ENCODE assay signal across 27 mouse cellular contexts in genomic region chr5:25155351-25155750, GRCm38 (mm10). TPM values are rescaled to one million over a fixed set of nuclear protein-coding genes. Genes with fewer than 3 reads are reported as not detected.
"Had no signal": no experiment of that assay in that cellular context is flagged by ENCODE, and none has a peak within 500 bp of the region (broad histone marks: within the 10 kb centered on the region; RNA-seq: fewer than 3 reads in every experiment).

No protein-coding gene starts in this region.

- H3K9ac ChIP-seq: lung, embryonic 14.5 days; midbrain, embryonic 12.5 days; neural tube, embryonic 13.5 days; neural tube, embryonic 15.5 days had no signal

- H3K27ac ChIP-seq: midbrain, embryonic 10.5 days; midbrain, embryonic 12.5 days; neural tube, embryonic 13.5 days; neural tube, embryonic 15.5 days had no signal

- DNase-seq: lung, adult 18-20 months; lung, embryonic 14.5 days; lung, postnatal 10 days; lung, postnatal 4 days; midbrain, embryonic 14.5 days; retina, postnatal 1 day; right cerebral cortex, adult 18-20 months; right cerebral cortex, postnatal 25 days; right cerebral cortex, postnatal 4 days; spleen, adult 18-20 months; thymus, adult 18-20 months; thymus, postnatal 14 days; thymus, postnatal 36 days had no signal

- H3K36me3 ChIP-seq: midbrain, embryonic 10.5 days; midbrain, embryonic 12.5 days; neural tube, embryonic 13.5 days; neural tube, embryonic 15.5 days had no signal

- H3K9me3 ChIP-seq: midbrain, embryonic 10.5 days; midbrain, embryonic 12.5 days; neural tube, embryonic 13.5 days; neural tube, embryonic 15.5 days had no signal

- H3K4me3 ChIP-seq: midbrain, embryonic 10.5 days; midbrain, embryonic 12.5 days; myocyte; neural tube, embryonic 13.5 days; neural tube, embryonic 15.5 days had no signal

- ATAC-seq: midbrain, embryonic 16.5 days had no signal

- H3K27me3 ChIP-seq: midbrain, embryonic 12.5 days; neural tube, embryonic 13.5 days; neural tube, embryonic 15.5 days had no signal

- H3K4me2 ChIP-seq: lung, embryonic 14.5 days; midbrain, embryonic 12.5 days; neural tube, embryonic 13.5 days; neural tube, embryonic 15.5 days had no signal

RNA-seq across cellular contexts. Expression of gene Galntl5, which starts 25.9 kb away (rescaled TPM):
- total RNA-seq: megakaryocyte, adult 5-6 weeks; megakaryocyte-erythroid progenitor cell, adult 5-6 weeks had no signal
- polyA plus RNA-seq: lung, embryonic 14.5 days; lung, embryonic 16.5 days; midbrain, embryonic 10.5 days; midbrain, embryonic 12.5 days; midbrain, embryonic 14.5 days; midbrain, embryonic 16.5 days; myocyte; neural tube, embryonic 11.5 days; neural tube, embryonic 13.5 days; neural tube, embryonic 15.5 days; small intestine, adult 2 months; stomach, embryonic 14.5 days; stomach, embryonic 16.5 days; thymus, postnatal 0 days had no signal
